Mouse (Mus musculus) kidney, adult 2 months (tissue): ENCODE results near the gene Sbk2. TPM values are rescaled to one million over a fixed set of nuclear protein-coding genes. Genes with fewer than 3 reads are reported as not detected.

Source experiments
- DNase-seq: peaks from one replicate; pipeline ENCODE4 v3.0.0; 2021
- H3K27ac ChIP-seq: fragments of 200-500 bp; 2 replicates; pipeline ENCODE4 v1.5.1; 2012; ENCODE audit warnings: low read depth, low read length, control low read depth, inconsistent platforms; ENCODE audit not compliant: insufficient read depth
- H3K27me3 ChIP-seq: fragments of 200-500 bp; replicated peaks from 2 replicates; pipeline ENCODE4 v1.6.1; 2012; ENCODE audit warnings: mild to moderate bottlenecking, moderate library complexity, low read length, inconsistent platforms; ENCODE audit not compliant: control insufficient read depth, insufficient read depth
- H3K36me3 ChIP-seq: fragments of 200-500 bp; 2 replicates; pipeline ENCODE4 v1.6.1; 2012; ENCODE audit warnings: mild to moderate bottlenecking, moderate library complexity, low read length, inconsistent platforms; ENCODE audit not compliant: control insufficient read depth, insufficient read depth
- H3K4me1 ChIP-seq: fragments of 200-500 bp; 2 replicates; pipeline ENCODE4 v1.6.1; 2011; ENCODE audit warnings: low read length; ENCODE audit not compliant: control insufficient read depth, insufficient read depth
- H3K4me3 ChIP-seq: fragments of 200-500 bp; 2 replicates; pipeline ENCODE4 v1.5.1; 2011; ENCODE audit warnings: mild to moderate bottlenecking, low read depth, low read length, control low read depth; ENCODE audit not compliant: insufficient read depth
- CTCF ChIP-seq: fragments of 200-500 bp; conservative IDR thresholded peaks from 2 replicates; pipeline ENCODE4 v1.5.1; 2011; ENCODE audit warnings: low read depth, mild to moderate bottlenecking, control low read depth, low read length, moderate library complexity, mixed read lengths; ENCODE audit not compliant: insufficient read depth, insufficient read length
- POLR2A ChIP-seq: fragments of 200-500 bp; IDR thresholded peaks from one replicate; pipeline ENCODE4 v1.6.1; 2011; ENCODE audit warnings: low read depth, low read length, control low read depth
- WGBS: fragments of 180-500 bp; shearing (Covaris S2); methylation state at CpG from one replicate; pipeline ENCODE4 v1.1.7; 2018; 5-methylcytosine and 5-hydroxymethylcytosine counted together
- polyA plus RNA-seq: library from polyadenylated mRNA; depleted of rRNA; stranded (reverse); fragments of >200 nt; gene quantifications from 2 replicates; pipeline ENCODE4 v1.2.3, GENCODE M21; 2012

The Sbk2 gene
- polyA plus RNA-seq, 1 experiment: 1.6 TPM

DNA sequence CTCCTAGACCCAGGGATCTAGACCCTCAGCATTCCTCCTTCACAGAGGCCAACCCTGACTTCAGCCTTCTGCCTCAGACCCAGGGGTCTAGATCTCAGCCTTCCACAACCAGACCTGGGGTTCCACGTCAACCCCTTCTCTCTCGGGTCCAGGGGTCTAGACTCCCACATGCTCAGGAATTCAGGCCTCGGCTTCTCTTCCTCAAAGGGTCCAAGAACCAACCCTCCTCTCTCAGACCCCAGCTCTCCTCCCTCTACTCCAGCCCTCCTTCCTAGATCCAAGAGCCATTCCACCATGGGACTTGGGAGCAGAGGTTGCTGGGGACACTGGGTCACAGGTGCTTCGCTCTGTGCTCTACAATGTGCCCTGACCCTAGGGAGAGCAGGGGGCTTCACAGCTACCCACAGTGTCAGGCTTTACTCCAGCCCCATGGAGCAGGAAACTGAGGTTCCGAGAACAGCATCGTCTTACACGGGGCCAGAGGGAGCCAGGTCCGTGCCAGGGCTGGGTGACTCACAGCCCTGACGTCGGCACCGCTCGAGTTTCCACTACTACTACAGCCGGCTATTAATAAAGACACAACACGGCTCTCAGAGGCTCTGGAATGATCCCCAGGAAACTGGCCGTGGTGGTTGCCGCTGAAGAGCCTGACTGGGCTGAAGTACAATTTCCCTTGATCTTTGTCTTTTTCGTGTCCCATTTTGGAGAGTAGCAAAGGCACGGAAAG is 8.3 kb upstream of the Sbk2 start:
- Histone ChIP-seq H3K36me3 (no peaks in the 10 kb centered on the region), H3K27me3 (no peaks in the 10 kb centered on the region), H3K4me3 (no peak overlapping the region), H3K4me1 (no peaks in the 10 kb centered on the region), H3K27ac (no peak overlapping the region)
- no peak for TF ChIP-seq POLR2A
- TF ChIP-seq CTCF: no peak
- 44% methylated on average over 18 of the region's 18 CpGs for WGBS
- DNase-seq: peak; percentile 12

DNA sequence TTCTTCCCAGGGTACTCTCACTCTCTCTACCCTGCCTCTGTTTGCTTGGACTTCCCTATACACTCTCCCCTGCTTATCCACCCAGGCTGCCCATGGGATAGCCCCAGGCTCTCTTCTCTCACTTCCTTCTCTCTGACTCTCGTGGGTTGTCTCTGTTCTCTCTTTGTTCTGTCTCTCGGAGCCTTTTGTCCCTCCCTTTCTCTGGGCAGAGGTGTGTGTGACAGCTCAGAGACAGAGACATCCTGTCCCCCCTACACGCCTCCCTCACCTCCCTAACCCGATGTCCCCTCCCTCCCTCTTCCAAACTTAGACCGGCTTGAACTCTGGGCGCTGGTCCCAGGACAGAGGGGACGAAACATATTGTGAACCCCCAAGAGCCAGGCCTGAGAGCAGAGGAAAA is 7.5 kb upstream of the Sbk2 start:
- Histone ChIP-seq H3K4me3 (no peak overlapping the region), H3K36me3 (no peaks in the 10 kb centered on the region), H3K27ac (no peak overlapping the region), H3K4me1 (no peaks in the 10 kb centered on the region), H3K27me3 (no peaks in the 10 kb centered on the region)
- TF ChIP-seq POLR2A: no peak
- no peak for TF ChIP-seq CTCF
- DNase-seq: no peak
- 26% methylated on average over 7 of the region's 7 CpGs for WGBS

DNA sequence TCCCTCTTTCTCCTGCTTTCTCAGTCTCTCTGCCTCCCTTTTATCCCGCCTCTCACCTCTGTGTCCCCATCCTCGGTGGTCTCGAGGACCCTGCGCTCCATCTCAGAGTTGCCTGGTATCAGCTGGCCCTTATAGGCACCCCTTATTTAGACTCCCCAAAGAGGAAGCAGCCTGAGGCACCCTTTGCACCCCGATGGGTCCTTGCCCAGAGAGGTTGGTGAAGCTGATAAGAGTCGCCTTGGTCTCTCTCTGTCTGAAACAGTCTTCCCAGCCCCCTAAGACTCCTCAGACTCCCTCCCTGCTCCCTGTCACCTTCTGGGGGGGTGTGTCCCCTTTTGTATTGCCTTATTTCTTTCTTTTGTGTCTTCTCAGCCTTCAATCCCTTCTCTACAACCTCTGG is 6.9 kb upstream of the Sbk2 start, which contains the start of gene Sbk3:
Gene Sbk3 (minus strand): TSS at position 101 of the 400 bp plus-strand sequence.
- H3K36me3 ChIP-seq: no peaks in the 10 kb centered on the region
- H3K27me3 ChIP-seq: no peaks in the 10 kb centered on the region
- WGBS: 46% methylated on average over 6 of the region's 6 CpGs
- no peak for TF ChIP-seq CTCF
- no peak for TF ChIP-seq POLR2A
- no peaks in the 10 kb centered on the region for H3K4me1 ChIP-seq
- DNase-seq: no peak
- no peak within 1 kb of the TSS for H3K27ac ChIP-seq
- no peak within 1 kb of the TSS for H3K4me3 ChIP-seq

DNA sequence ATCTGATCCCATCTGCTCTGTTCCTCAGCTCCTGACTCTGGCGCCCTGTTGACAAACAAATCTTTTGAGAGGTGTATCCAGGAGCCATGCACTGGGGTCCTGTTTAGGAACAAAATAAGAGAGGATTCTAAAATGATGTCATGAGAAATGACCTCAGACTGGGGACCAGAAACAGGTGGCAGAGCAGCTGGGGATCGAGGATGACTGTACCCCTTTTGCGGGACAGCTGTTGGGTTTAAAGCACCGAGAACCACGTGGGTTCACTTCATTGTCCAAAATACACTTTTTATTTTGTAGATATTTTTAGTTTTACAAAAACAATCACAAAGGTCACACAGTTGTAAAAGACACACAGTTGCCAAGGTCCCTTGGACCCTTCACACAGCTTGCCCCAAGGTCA is 782 bp upstream of the Sbk2 start:
- Histone ChIP-seq H3K4me3 (no peak overlapping the region), H3K4me1 (no peaks in the 10 kb centered on the region), H3K27ac (no peak overlapping the region), H3K36me3 (no peaks in the 10 kb centered on the region), H3K27me3 (no peaks in the 10 kb centered on the region)
- no peak for TF ChIP-seq POLR2A
- TF ChIP-seq CTCF: no peak
- WGBS: 86% methylated on average over 5 of the region's 5 CpGs
- no peak for DNase-seq

DNA sequence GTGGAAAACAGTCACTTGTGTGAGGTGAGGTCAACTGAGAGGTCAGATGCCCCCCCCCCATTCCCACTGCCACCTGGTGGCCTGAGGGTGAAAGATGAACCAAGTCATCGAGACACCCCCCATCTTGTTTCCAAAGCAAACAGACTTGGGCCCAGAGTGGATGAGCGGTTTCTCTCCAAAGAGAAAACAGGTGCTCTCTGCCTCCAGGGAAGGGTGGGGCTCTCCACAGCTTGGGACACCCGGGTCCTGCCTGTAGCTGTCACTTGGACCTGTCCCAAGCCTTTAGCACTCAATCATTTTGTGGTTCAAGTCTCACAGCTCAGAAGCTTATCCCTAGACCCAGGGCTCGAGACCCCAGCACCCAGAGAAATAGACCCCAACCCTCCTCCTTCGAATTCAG is 679 bp downstream of the Sbk2 start:
- H3K36me3 ChIP-seq: no peaks in the 10 kb centered on the region
- H3K27ac ChIP-seq: no peak overlapping the region
- H3K4me1 ChIP-seq: no peaks in the 10 kb centered on the region
- 69% methylated on average over 5 of the region's 5 CpGs for WGBS
- H3K4me3 ChIP-seq: no peak overlapping the region
- H3K27me3 ChIP-seq: no peaks in the 10 kb centered on the region
- TF ChIP-seq CTCF: no peak
- TF ChIP-seq POLR2A: no peak
- no peak for DNase-seq

DNA sequence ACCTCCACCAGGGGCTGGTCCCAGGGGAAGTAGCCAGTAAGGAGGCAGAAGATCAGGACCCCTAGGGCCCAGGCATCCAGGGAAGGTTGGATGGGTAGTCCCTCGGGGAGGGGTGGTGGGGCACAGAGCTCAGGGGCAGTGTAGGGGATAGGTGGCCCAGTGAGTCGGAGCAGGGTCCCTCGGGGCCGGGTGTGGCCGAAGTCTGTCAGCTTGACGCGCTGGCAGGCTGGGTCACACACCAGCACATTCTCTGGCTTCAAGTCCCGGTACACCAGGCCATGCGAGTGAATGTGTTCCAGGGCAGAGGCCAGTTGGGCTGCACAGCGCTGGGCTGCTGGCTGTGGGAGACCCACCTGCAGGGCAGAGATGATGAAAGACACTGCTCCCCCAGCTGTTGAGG is 6.8 kb downstream of the Sbk2 start:
- H3K4me1 ChIP-seq: no peaks in the 10 kb centered on the region
- no peak overlapping the region for H3K4me3 ChIP-seq
- H3K27ac ChIP-seq: no peak overlapping the region
- TF ChIP-seq CTCF (no peak), POLR2A (no peak)
- no peaks in the 10 kb centered on the region for H3K36me3 ChIP-seq
- 80% methylated on average over 10 of the region's 10 CpGs for WGBS
- no peak for DNase-seq
- H3K27me3 ChIP-seq: no peaks in the 10 kb centered on the region

DNA sequence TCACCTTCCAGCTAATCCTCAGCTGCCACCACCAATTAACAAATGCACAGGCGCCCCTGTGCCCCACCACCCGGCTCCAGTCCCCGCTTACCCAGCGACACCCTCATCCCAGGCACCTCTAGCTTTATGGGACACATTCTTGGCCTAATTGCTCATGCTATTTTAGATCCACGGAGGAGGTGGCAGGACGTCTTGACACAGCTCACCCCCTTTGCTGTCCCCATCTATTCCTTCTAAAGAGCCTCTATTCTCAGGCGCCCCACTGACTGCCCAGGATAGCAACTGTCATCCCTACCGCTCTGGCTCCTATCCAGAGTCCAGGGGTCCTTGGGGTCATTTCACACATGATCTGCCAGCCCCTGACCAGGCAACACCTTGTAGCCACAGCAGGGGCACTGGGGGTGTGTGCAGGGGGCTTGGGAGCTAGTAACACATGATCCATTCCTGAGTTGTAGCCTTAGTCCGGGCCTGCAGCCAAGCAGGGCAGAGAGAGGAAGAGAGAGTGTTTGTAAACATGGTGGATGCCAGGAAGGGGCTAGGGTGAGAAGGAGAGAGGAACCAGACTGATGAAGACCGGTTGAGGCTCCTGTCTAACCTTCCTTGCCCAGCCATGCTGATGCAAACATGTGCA is 10.3 kb downstream of the Sbk2 start:
- Histone ChIP-seq H3K27ac (no peak overlapping the region), H3K36me3 (no peaks in the 10 kb centered on the region), H3K27me3 (no peaks in the 10 kb centered on the region), H3K4me3 (no peak overlapping the region), H3K4me1 (no peaks in the 10 kb centered on the region)
- TF ChIP-seq POLR2A: no peak
- no peak for TF ChIP-seq CTCF
- no peak for DNase-seq
- 38% methylated on average over 10 of the region's 10 CpGs for WGBS
